Mouse (Mus musculus): ENCODE data around the gene 4933417A18Rik.
"Not testable (repeated sequence)": the region's sequence is repeated elsewhere in the genome, so short reads cannot be mapped to it uniquely, and the experiment has no call there.

4933417A18Rik gene

DNA sequence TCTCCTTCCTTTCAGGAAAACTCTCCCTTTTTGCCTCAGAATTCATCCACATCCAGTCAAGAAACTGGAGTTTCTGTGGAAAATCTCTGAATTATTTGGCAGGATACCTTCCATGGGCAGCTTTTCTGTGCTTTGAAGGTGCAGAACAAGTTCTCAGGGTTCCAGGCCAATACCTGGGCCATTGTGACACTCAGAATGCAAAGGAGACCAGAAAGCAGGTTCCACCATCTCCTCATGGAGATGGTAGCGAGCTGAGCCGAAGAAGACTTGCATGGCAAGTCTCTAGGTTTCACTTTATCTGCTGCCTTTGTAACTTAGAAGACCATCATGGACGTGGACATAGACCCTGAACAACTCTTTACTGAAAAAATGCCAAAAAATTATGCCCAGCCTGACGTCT, at the start of gene 4933417A18Rik, which contains the start of gene Fam217a:
Gene 4933417A18Rik (plus strand): TSS at position 200 of the 400 bp plus-strand sequence.
Gene Fam217a (minus strand): TSS at position 101 of the 400 bp plus-strand sequence.
- no peak for DNase-seq (ENCODE audit: low spot score)

DNA sequence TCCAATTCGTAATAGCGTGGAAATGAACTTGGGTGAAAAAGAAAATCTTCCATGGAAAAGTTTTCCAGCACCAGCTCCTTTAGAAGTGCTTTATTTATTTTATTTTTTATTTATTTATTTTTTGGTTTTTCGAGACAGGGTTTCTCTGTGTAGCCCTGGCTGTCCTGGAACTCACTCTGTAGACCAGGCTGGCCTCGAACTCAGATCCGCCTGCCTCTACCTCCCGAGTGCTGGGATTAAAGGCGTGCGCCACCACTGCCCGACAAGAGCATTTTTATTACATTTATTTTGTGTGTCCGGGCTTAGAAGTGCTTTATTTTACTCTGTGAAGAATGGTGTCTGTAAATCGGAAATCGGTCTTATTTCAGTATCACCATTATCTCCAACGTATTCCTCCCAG, 49.5 kb upstream of the 4933417A18Rik start:
- peak; percentile 13 for DNase-seq (ENCODE audit: low spot score)

DNA sequence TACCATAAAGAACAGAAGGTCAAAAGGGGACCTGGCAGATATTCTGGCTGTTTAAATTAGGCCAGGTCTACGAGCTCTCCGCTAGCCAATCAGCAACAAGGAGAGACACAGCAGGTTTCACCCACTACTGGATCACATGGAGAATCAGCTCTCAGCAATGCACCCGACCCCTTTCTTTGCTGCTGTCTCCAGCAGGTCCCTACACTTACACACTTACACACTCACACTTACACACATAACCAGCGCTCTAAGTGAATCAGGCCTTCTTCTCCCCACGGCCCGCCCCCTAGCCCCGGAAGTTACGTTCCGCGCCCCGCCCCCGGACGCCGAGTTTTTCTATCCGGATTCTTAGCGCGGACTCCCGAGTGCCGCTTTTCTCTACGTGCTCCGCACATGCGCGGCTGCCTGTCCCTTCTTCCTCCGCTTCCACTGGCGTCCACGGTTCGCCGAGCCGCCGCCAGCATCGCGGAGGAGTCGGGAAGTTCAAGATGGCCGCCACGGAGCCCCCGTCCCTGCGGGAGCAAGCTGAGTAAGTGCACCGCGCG, 49.0 kb upstream of the 4933417A18Rik start, which contains the start of gene Prpf4b:
Gene Prpf4b (plus strand): TSS at position 137 of the 545 bp plus-strand sequence.
- peak; percentile 92 for DNase-seq (ENCODE audit: low spot score)

DNA sequence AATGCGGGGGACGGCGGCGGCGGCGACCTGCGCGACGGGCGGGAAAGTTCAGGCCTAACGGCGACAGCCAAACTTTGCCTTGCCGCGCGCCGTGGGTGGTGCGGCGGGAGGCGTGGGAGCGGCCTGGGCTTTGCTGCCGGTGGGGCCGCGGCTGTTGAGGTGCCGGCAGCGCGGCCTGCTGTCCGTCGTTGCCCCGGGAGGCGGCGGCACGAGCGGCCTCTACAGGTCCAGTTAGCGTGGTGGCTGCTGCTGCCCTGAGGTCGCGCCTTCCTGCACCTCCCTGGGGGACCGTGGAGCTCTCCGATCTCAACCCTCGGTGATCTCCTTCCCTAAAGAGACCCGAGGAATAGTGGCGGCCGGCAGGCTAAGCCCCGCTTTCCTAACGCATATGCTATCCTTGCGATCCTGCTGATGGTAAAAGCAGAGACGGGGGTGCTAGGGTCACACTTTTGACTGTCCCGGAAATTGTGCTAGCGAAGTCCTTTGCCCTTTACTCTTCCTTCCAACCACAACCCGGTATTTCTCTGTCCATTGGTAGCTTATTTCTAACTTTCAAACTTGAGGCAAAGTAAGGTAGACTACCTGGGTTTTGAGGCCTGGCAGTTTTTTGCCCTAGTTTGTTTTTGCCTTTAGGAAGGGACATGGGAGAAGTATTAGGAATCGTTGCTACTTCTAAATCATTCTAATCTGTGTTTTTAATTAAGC, 48.3 kb upstream of the 4933417A18Rik start:
- DNase-seq (ENCODE audit: low spot score): no peak

DNA sequence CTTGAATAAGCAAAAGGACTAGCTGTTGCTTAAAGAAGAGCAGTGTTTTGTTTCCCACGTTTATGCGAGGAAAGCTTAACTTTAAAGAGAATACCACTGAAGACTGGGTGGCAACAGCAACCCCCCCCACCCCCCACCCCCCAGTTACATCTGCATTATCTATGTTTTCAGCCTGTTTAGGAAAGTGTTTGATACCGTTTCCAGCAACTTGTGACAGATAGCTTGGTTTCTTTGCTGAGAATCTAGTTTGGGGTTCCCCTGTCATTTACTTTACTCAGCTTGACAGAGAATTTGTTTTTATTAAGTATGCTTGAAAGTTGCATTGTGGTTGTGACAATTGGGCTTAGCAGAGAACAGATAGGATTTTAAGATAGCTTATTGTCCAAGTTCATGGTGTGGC, 47.7 kb upstream of the 4933417A18Rik start:
- no peak for DNase-seq (ENCODE audit: low spot score)

DNA sequence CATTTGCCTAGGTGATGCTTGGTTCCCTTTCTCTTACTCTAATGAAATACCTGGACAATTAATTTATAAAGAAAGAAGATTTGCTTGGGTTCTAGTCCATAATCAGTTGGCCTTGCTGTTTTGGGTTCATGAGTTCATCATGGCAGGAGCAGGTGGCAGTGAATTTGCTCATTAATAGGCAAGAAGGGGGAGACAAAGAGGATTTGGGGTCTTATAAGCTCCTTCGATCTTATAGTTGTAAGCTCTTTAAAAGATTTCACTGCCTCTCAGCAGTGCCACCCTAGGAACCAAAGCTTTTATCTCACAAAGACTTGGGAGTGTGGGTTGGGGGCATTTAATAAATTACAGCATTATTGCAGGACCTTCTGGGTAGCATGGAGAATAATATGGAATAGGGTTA, 31.3 kb upstream of the 4933417A18Rik start:
- no peak for DNase-seq (ENCODE audit: low spot score)

GRCm38 (mm10) chr13:34914614-34915013, 9.6 kb upstream of the 4933417A18Rik start:
- no peak for DNase-seq (ENCODE audit: low spot score)

DNA sequence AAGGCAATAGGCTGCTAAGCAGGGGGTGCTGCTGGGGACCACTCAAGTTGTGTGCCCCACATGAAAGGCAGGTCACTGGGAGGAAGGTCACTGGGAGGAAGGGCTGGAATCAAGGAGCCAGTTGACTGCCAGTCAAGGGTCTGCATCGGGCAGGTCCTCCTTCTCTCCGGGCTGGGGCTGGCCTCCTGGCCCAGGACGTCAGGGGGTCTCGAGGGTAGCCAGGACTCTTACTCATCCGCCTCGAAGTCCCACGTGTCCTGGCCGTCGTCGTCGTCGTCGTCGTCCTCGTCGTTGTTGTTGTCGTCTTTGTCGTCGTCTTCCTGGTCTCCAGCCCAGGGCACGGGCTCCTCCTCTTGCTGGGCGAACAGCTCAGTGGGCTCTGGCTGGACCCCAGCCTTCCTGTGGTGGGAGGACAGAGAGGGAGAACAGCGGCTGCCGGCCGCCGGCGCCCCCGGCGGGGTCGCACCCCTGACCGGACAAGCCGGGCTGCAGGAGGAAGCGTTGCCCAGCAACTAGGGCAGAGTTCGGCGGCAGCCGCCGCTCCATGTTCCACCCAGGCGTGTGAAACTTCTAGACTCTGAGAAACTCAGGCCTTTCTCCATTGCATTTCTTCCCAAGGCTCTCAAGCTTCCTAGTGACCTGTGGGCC, 7.6 kb upstream of the 4933417A18Rik start:
- DNase-seq (ENCODE audit: low spot score): peak; percentile 17

DNA sequence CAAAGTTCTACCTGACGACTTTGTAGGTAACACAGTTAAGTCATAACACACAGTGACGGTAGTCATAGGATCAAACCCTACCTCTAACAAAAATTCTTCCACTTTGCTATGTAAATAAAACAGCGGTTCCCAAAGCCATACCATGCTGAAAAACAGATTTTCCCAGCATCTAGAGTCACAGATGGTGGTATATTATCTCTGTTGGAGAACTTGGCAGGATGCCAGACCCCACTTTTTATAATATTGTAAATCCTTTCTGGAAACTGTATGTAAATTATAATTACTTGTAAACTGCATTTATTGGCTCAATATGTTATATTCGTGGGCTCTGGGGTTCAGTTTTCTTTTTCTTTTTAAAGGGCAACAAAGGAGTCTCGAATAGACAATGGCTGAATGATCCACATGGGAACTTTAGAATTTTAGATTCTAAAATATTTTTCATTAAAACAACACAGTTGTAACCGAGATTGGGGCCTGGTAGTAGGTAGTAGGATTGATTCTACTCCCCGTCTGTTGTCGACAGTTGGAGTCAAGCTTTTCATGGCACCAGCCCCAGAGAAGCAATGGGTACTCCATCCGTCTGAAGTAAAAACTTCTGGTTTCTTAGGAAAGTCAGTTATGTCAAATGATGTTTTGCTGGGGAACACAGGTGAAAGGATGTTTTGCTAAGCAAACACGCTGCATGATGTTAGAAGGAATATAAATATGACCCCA, 10.9 kb downstream of the 4933417A18Rik start:
- no peak for DNase-seq (ENCODE audit: low spot score)

- DNase-seq (ENCODE audit: low spot score): no peak
Measured at GRCm38 (mm10) chr13:34942370-34942769, 18.2 kb downstream of the 4933417A18Rik start.

DNA sequence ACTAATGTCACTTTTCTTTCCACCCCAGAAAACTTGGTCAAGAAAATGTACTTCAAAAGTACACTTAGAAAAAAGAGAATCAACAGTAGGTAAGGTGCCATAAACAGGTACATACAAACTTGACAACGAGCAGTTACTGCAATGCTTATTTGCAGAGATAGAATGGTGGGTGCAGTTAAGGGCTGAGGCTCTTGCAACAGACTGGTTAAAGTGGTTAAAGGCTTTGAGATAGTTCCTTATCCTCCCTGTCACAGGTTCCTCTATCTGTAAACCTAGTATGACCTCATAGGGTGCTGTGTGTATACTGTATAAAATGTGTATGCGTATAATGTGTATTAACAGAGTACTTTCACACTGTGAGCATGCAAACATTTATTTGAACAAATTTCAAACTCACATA, 27.2 kb downstream of the 4933417A18Rik start:
- DNase-seq (ENCODE audit: low spot score): not testable (repeated sequence)

GRCm38 (mm10) chr13:34956901-34957300, 32.7 kb downstream of the 4933417A18Rik start:
- no peak for DNase-seq (ENCODE audit: low spot score)

- DNase-seq (ENCODE audit: low spot score): not testable (repeated sequence)
Measured at GRCm38 (mm10) chr13:34958158-34958557, 33.9 kb downstream of the 4933417A18Rik start.

GRCm38 (mm10) chr13:34960996-34961770, 37.0 kb downstream of the 4933417A18Rik start:
- no peak for DNase-seq (ENCODE audit: low spot score)

DNA sequence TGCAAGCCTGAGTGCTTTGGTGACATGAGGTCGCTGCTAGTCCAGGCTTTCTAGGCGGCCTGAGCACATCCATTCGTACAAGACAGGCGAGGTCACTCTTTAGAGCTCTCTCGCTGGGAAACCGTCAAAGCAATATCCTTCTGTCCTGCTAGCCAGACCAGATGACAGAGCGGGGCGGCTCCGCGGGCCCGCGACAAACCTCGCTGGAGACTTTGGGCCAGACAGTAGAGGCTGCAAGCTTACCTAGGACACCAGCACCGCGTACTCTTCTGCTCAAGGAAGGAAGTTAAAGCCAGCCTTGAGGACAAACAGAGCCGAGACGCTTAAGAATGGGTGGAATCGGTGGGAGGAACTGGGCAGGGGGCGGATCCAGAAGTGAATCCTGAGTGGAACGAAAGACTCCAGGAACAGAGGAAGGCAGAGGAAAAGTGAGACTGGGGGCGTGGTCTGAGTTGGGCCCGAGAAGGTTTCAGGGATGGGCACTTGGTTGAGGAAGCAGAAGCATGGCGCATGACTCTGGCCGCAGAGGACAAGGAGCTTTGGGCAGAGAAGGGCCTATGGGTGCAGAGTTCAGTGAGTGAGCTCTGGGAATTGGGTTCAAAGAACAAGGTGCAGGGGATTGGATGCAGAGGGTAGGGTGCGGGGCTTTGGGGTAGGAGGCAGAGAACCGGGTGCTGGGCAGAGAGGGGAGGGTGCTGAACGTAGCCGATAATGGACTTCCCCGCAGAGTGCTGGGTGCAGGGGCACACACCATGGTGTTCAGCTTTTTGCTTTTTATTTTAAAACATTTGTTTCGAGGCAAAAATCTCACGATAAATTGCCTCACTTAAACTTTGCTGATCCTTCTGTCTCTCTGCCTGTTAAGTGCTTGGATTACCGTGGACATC, 39.5 kb downstream of the 4933417A18Rik start, which contains the start of gene Eci3:
Gene Eci3 (minus strand): TSS at position 300 of the 887 bp plus-strand sequence.
- DNase-seq (ENCODE audit: low spot score): peak; percentile 45

DNA sequence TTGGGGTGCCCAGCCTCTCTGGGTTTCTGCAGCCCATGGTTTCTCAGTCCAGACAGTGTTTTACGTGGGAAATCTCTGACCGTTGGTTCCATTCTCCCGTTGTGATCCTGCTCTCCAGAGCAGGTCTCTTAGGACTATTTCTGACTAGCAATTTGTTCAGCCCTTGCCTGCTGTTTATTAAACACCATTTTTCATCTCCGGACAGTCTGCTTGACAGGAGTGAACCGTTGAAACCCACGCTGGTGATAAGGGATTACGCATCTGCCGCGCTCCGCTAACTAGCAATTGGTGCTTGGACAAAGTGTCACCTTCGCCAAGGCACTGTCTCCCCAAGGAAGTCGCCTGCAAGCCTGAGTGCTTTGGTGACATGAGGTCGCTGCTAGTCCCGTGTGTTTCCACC, 40.2 kb downstream of the 4933417A18Rik start:
- no peak for DNase-seq (ENCODE audit: low spot score)

- no peak for DNase-seq (ENCODE audit: low spot score)
Measured at GRCm38 (mm10) chr13:34964866-34965265, 40.7 kb downstream of the 4933417A18Rik start.

GRCm38 (mm10) chr13:34965647-34966046, 41.4 kb downstream of the 4933417A18Rik start:
- DNase-seq (ENCODE audit: low spot score): not testable (repeated sequence)

GRCm38 (mm10) chr13:34972456-34972855, 48.2 kb downstream of the 4933417A18Rik start:
- not testable (repeated sequence) for DNase-seq (ENCODE audit: low spot score)

- no peak for DNase-seq (ENCODE audit: low spot score)
Measured at GRCm38 (mm10) chr13:34973149-34973548, 48.9 kb downstream of the 4933417A18Rik start.
